Mouse (Mus musculus): ENCODE measurements around the gene Map4k5. TPM values are rescaled to one million over a fixed set of nuclear protein-coding genes. Genes with fewer than 3 reads are reported as not detected.

Gene Map4k5
- polyA plus RNA-seq, 1 experiment, result 6.7 TPM

- DNase-seq (ENCODE audit: low read depth in 1 of 2, low spot score in 2 of 2), result no peak
- Histone ChIP-seq H3K4me3 (ENCODE audit: extremely low read depth, insufficient read depth, insufficient read length) (no peak overlapping the region), H3K36me3 (ENCODE audit: control insufficient read depth, insufficient read depth, low read length) (no peaks in the 10 kb centered on the region), H3K27me3 (ENCODE audit: control insufficient read depth, insufficient read depth, low read length) (no peaks in the 10 kb centered on the region), H3K27ac (ENCODE audit: insufficient read depth, low read length) (no peak overlapping the region), H3K4me1 (ENCODE audit: control insufficient read depth, insufficient read depth, insufficient read length) (peaks cover 2% of the 10 kb centered on the region; the same call in 1 of the 2 replicates)
- 81% methylated on average over 9 of the region's 9 CpGs for WGBS
- no peak for TF ChIP-seq CTCF (IDR thresholded peaks at IDR 0.05; ENCODE audit: extremely low read depth, insufficient read depth, insufficient read length, insufficient replicate concordance)
- TF ChIP-seq POLR2A (IDR thresholded peaks at IDR 0.05; ENCODE audit: low read depth, low read length), result no peak
Observed at GRCm38 (mm10) chr12:69767476-69768258, 125.3 kb downstream of the Map4k5 start.

GRCm38 (mm10) chr12:69766185-69766904 lies 126.7 kb downstream of the Map4k5 start:
- peak; percentile 10 to 34 for DNase-seq (ENCODE audit: low read depth in 1 of 2, low spot score in 2 of 2)
- no peak for TF ChIP-seq CTCF (IDR thresholded peaks at IDR 0.05; ENCODE audit: extremely low read depth, insufficient read depth, insufficient read length, insufficient replicate concordance)
- no peak for TF ChIP-seq POLR2A (IDR thresholded peaks at IDR 0.05; ENCODE audit: low read depth, low read length)
- Histone ChIP-seq H3K27ac (ENCODE audit: insufficient read depth, low read length) (no peak overlapping the region), H3K36me3 (ENCODE audit: control insufficient read depth, insufficient read depth, low read length) (no peaks in the 10 kb centered on the region), H3K27me3 (ENCODE audit: control insufficient read depth, insufficient read depth, low read length) (no peaks in the 10 kb centered on the region), H3K4me1 (ENCODE audit: control insufficient read depth, insufficient read depth, insufficient read length) (peaks cover 2% of the 10 kb centered on the region; the same call in 1 of the 2 replicates), H3K4me3 (ENCODE audit: extremely low read depth, insufficient read depth, insufficient read length) (no peak overlapping the region)
- WGBS, result 77% methylated on average over 10 of the region's 10 CpGs

DNA sequence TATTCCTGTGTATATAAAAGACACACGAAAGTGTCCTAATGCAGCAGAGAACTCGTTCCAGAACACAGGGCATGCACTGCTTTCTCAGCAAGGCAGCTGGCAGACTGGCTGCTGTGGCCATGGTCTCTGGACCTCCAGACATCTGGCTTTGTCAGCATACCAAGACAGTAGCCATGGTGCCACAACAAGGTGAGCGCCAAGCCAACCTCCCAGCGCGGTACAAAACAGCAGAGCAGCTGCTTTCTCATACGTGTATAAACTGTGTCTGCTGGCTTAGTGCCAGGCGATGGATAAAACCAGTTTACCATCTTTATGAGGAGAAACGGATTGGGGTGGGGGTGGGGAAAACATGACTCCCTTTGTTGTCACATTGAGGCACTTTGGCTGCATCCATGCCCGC lies 127.5 kb downstream of the Map4k5 start:
- peaks cover 2% of the 10 kb centered on the region; the same call in 1 of the 2 replicates for H3K4me1 ChIP-seq (ENCODE audit: control insufficient read depth, insufficient read depth, insufficient read length)
- no peak overlapping the region for H3K4me3 ChIP-seq (ENCODE audit: extremely low read depth, insufficient read depth, insufficient read length)
- H3K36me3 ChIP-seq (ENCODE audit: control insufficient read depth, insufficient read depth, low read length), result no peaks in the 10 kb centered on the region
- no peak overlapping the region for H3K27ac ChIP-seq (ENCODE audit: insufficient read depth, low read length)
- 88% methylated on average over 9 of the region's 9 CpGs for WGBS
- no peaks in the 10 kb centered on the region for H3K27me3 ChIP-seq (ENCODE audit: control insufficient read depth, insufficient read depth, low read length)
- TF ChIP-seq CTCF (IDR thresholded peaks at IDR 0.05; ENCODE audit: extremely low read depth, insufficient read depth, insufficient read length, insufficient replicate concordance), result no peak
- TF ChIP-seq POLR2A (IDR thresholded peaks at IDR 0.05; ENCODE audit: low read depth, low read length), result no peak
- DNase-seq (ENCODE audit: low read depth in 1 of 2, low spot score in 2 of 2), result no peak

DNA sequence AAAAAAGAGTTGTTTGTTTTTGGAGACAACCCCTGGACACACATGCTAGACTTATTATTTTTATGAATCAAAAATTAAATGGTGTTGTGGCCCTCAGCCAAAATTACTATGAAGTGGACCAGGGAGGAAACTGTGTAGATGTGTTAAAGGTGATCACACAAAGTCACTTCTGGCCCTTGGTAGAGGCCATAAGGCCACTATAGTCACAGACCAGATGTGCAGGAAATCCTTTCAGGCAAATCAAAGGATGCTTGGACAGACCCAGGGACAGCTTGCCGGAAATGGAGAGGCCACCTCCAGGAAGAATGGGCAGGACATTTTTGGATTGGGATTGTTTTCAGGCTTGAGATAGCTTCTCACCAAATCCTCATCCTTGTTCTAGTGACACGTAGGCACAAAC lies 131.4 kb downstream of the Map4k5 start:
- H3K36me3 ChIP-seq (ENCODE audit: control insufficient read depth, insufficient read depth, low read length), result no peaks in the 10 kb centered on the region
- no peaks in the 10 kb centered on the region for H3K27me3 ChIP-seq (ENCODE audit: control insufficient read depth, insufficient read depth, low read length)
- no peak overlapping the region for H3K4me3 ChIP-seq (ENCODE audit: extremely low read depth, insufficient read depth, insufficient read length)
- no peak overlapping the region for H3K27ac ChIP-seq (ENCODE audit: insufficient read depth, low read length)
- no peak for TF ChIP-seq POLR2A (IDR thresholded peaks at IDR 0.05; ENCODE audit: low read depth, low read length)
- no peak for TF ChIP-seq CTCF (IDR thresholded peaks at IDR 0.05; ENCODE audit: extremely low read depth, insufficient read depth, insufficient read length, insufficient replicate concordance)
- peaks cover 2% of the 10 kb centered on the region; the same call in 1 of the 2 replicates for H3K4me1 ChIP-seq (ENCODE audit: control insufficient read depth, insufficient read depth, insufficient read length)
- WGBS, result 93% methylated on average over 2 of the region's 2 CpGs
- no peak for DNase-seq (ENCODE audit: low read depth in 1 of 2, low spot score in 2 of 2)

- TF ChIP-seq CTCF (IDR thresholded peaks at IDR 0.05; ENCODE audit: extremely low read depth, insufficient read depth, insufficient read length, insufficient replicate concordance) (no peak), POLR2A (IDR thresholded peaks at IDR 0.05; ENCODE audit: low read depth, low read length) (no peak)
- Histone ChIP-seq H3K4me1 (ENCODE audit: control insufficient read depth, insufficient read depth, insufficient read length) (peaks cover 2% of the 10 kb centered on the region; the same call in 1 of the 2 replicates), H3K36me3 (ENCODE audit: control insufficient read depth, insufficient read depth, low read length) (no peaks in the 10 kb centered on the region), H3K27ac (ENCODE audit: insufficient read depth, low read length) (no peak overlapping the region), H3K4me3 (ENCODE audit: extremely low read depth, insufficient read depth, insufficient read length) (no peak overlapping the region), H3K27me3 (ENCODE audit: control insufficient read depth, insufficient read depth, low read length) (no peaks in the 10 kb centered on the region)
- 91% methylated on average over 20 of the region's 20 CpGs for WGBS
- DNase-seq (ENCODE audit: low read depth in 1 of 2, low spot score in 2 of 2), result no peak
Observed at GRCm38 (mm10) chr12:69760743-69761406, 132.1 kb downstream of the Map4k5 start.

DNA sequence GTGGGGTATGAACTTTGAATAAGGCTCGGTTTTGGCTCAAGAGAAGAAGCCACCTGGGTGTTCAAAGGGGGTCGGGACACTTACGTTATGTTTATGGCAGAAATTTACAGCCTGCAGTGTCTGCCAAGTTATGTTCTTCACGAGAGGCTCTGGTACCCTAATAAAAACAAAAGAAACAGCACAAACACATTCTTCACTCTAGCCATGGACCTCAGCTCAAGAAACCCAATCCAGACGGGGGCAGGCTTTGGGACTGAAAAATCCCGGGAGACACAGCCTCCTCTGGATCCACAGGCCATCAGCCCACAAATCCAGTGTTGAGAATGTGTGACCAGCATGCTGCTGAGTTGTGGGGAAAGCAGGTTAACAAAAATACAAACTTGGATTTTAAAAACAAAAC lies 133.0 kb downstream of the Map4k5 start:
- WGBS, result 80% methylated on average over 6 of the region's 6 CpGs

More for the DNA sequence above, 133.0 kb downstream of the Map4k5 start:
- no peaks in the 10 kb centered on the region for H3K4me1 ChIP-seq (ENCODE audit: control insufficient read depth, insufficient read depth, insufficient read length)
- TF ChIP-seq POLR2A (IDR thresholded peaks at IDR 0.05; ENCODE audit: low read depth, low read length), result no peak
- no peak for TF ChIP-seq CTCF (IDR thresholded peaks at IDR 0.05; ENCODE audit: extremely low read depth, insufficient read depth, insufficient read length, insufficient replicate concordance)
- no peaks in the 10 kb centered on the region for H3K36me3 ChIP-seq (ENCODE audit: control insufficient read depth, insufficient read depth, low read length)
- H3K4me3 ChIP-seq (ENCODE audit: extremely low read depth, insufficient read depth, insufficient read length), result no peak overlapping the region
- no peak overlapping the region for H3K27ac ChIP-seq (ENCODE audit: insufficient read depth, low read length)
- no peak for DNase-seq (ENCODE audit: low read depth in 1 of 2, low spot score in 2 of 2)
- no peaks in the 10 kb centered on the region for H3K27me3 ChIP-seq (ENCODE audit: control insufficient read depth, insufficient read depth, low read length)

Data from spleen, adult 2 months (tissue).